Mouse (Mus musculus): ENCODE data around the gene Snf8. TPM values are rescaled to one million over a fixed set of nuclear protein-coding genes. Genes with fewer than 3 reads are reported as not detected.

Snf8 gene
- total RNA-seq (2021): 100 to 1,000 TPM; 104 to 106 TPM
- long read RNA-seq, transcript Snf8-201 (8 exons, 1,004 nt): major isoform, 35 of 48 reads
- long read RNA-seq, partial matches to known transcripts: 8 of 48 reads
- long read RNA-seq, other reads (novel, unspliced or antisense): 1 of 48 reads

DNA sequence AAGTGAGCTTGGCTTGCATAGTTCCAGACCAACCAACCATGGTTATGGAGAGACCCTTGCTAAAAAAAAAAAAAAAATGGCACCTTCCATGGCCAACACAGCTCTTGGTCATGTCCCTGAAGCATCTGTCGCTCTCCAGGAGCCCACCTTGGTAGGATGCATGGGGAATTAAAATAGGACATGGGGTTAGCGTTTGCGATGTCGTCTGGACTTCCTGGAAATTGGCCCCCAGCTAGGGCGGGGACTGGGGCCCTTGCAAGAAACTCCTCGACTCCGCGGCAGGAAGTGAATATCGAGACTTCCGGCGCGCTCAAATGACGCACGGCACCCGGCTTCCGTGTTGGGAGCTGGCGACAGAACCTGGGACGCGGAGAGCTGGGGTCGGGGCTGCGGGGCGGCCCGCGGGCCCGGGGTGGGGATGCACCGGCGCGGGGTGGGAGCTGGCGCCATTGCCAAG is at the start of gene Snf8:
Snf8 (plus strand) TSS at position 290 of the 457 bp plus-strand sequence.
- peak; percentile 91 to 96 for DNase-seq (ENCODE audit: low spot score in 2 of 2)

DNA sequence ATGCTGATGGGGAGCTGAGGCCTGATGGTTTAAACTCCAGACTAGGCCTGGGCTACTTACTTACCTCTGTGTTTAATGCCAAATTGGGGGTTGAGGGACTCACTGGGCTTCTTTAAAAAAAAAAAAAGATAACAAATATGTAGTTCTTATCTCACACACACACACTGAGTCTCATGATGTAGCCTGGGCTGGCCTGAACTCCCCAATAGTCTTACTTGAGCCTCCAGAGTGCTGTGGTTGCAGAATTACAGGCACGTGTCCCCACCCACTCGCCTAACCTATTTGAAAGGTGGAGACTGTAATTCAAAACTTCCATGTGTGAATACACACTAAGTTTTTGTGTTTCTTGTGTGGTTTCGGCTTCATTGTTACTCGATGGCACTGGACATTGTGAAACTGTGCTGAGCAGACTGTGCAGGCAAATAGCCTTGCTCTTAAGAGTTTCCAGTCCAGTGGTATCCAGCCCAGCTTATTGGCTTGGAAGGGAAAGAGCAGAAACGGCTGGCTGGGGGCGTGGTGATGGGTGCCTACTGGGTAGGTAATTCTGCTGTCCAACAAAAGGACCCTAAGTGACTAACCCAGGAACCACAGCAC is 46.7 kb upstream of the Snf8 start:
- DNase-seq (ENCODE audit: low spot score in 2 of 2): no peak

DNA sequence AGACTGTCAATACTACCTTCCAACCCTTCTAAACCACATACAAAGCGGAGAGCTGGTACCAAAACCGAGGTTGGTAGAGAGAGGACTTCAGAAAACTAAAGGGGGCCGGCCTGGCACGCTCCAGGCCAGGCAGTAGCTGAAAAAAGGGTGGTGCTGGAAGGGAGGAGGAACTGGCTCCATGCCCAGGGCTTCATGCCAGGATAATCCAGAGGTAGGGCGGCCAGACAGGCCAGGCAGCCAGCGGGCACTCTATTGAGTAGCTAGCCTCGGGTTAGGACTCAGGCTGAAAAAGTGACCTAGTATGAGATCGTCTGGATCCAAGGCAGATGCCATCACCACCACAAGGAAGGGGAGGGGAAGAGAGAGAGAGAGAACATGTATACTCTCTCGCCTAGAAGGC is 46.2 kb upstream of the Snf8 start:
- DNase-seq (ENCODE audit: low spot score in 2 of 2): no peak

DNA sequence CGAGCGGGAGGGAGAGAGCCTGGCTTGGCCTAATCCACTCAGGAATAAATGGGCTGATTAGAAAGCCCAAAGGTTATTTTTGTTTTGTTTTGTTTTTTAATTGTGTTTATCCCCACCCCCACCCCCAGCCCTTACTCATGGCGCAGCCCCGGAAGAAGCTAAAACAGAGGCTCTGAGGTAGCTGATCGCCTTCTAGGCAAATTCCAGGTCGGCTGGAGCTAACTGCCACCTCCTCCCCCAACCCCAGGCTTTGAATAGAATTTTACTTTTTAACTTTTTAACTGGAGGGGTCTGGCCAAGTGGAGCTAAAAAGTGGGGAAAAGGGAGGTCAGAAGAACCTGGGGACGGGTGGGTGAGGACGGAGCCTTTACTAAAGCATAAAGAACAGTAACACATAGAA is 44.8 kb upstream of the Snf8 start:
- no peak for DNase-seq (ENCODE audit: low spot score in 2 of 2)

DNA sequence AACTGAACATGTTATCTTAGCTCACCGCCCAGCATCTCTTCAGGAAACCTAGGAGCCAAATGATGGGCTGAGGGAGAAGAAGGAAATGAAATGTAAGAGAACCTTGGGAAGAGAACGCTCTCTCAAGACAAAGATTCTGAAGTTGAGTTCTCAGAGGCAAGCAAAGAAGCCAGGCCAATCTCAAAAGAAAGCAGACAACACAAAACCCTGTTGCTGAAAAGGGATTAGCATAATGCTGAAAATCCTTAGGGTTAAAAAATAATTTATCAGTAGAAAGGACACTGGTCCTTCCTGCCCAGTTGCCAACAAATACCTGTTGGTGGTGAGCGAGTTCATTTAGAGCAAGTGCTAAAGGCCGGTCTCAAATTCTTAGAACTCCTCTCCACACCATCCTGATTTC is 44.3 kb upstream of the Snf8 start:
- no peak for DNase-seq (ENCODE audit: low spot score in 2 of 2)

DNA sequence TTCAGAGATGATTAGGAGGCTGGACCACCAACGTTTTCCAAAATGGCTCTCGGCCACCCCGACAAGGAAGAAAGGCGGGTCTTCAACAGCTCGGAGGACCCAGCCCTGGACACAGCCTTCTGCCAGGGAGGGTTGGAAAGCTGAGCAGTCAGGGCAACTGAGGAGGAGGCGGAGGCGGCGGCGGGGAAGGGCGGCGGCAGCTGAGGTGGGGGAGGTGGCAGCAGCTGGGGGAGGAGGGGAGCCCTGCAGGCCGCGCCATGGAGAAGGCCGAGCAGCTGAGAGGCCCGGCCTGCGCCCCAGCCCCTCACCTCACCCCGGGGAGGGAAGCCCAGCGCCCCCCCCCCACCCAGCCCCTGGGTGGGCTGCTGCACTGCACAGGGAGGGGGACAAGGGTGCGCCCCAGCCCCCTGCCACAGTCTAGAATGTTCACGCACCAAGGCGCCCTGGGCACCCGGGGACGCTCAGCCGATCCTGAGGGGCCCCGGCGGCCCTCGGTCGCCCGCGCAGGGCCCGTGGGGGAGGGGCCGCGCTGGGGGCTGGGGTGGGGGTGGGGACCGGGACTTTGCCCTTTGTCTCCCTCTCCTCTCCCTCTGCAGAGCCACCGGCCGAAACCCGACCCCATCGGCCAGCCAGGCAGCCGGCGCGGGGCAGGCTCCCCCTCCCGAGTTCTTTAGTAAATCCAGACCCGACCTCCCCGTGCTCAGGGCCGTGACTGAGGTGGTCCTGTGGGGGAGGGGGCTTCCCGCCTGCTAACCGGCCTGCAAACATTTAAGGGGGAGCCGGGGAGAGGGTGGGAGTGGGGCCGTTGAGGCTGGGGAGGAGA is 43.6 kb upstream of the Snf8 start:
- no peak for DNase-seq (ENCODE audit: low spot score in 2 of 2)

DNA sequence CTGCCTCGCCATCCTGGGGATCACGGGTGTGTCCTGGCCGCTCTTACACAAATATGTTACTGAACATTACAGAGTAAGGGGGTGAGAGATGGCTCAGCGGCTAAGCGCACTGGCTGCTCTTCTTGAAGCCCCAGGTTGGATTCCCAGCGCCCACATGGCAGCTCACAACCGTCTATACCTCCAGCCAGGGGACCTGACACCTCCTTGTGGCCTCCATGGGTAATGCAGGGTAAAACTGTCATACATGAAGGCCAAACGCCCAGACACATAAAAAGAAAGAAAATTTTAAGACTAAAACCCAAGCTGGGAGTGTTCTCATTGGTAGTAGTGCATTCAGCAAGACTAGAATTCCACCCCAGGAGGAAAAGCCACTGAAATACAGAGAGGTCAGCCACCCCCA is 40.5 kb upstream of the Snf8 start:
- no peak for DNase-seq (ENCODE audit: low spot score in 2 of 2)

DNA sequence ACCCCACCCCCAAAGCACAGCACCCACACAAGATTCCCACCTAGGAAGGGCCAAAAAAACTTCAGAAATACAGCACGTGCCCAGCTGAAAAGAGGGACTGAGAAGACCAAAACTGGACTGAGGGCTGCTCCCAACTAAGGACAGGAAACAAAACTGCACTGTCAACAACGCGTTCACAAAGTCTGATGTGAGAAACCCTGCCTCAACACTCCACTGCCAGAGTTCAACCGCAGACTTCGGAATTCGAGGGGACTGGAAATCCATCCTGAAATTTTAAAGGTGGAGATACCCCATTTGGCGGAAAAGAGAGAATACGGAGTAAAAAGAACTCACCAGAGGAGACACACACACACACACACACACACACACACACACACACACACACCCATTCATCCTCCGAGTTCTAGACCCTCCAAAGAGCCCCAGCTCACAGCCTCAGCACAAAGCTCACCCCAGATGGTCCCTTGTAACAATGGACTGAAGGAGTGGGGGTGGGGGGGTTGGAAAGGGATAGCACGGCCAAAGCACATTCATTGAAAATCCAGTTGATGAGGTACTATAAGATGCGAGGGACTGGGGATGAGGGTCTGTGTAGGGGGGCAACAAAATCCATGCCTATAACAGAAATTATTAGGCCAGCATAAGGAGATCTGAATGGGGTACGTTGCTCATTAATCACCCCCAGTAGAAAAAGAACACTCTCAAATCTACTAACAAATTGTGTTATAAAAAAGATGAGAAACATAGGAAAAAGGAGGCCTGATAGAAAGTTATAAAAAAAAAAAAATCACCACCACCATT is 31.4 kb upstream of the Snf8 start:
- no peak for DNase-seq (ENCODE audit: low spot score in 2 of 2)

DNA sequence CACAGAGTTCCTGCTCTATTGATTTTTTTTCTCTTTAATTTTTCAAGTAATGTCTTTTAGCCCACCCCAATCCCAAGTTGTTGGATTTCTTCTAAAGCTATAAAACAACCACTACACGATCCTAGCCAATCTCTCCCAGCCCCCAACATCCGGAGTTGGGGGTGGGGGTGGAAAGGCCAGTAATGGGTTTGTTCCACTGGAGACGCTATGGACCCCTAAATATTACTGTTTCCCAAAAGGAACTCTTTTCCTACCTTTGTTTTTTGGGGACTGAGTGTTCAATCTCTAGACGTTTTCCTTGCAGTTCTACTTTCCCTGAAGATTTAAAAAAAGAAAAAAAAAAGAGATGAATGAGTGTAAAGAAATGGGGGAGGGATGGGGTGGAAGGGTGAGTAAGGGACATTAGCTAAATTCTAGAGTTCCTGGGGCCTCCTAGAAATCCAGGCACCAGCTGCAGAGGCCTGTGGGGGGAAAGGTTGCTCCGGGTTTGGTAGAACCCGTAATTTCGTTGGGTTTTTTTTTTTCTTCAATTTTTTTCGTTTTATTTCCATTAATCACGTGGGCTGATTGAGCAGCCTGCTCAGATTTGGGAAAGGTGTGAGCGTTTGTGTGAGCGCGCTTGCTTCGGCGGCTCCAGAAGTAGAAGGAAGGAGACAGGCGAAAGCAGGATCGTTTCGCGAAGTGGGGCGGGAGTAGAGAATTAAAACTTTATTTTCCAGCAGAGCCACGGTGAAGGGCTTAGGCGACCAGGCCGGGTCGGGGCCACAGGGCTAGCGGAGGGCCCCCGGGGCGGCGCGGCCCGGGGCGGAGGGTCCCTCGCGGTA is 30.5 kb upstream of the Snf8 start:
- no peak for DNase-seq (ENCODE audit: low spot score in 2 of 2)

DNA sequence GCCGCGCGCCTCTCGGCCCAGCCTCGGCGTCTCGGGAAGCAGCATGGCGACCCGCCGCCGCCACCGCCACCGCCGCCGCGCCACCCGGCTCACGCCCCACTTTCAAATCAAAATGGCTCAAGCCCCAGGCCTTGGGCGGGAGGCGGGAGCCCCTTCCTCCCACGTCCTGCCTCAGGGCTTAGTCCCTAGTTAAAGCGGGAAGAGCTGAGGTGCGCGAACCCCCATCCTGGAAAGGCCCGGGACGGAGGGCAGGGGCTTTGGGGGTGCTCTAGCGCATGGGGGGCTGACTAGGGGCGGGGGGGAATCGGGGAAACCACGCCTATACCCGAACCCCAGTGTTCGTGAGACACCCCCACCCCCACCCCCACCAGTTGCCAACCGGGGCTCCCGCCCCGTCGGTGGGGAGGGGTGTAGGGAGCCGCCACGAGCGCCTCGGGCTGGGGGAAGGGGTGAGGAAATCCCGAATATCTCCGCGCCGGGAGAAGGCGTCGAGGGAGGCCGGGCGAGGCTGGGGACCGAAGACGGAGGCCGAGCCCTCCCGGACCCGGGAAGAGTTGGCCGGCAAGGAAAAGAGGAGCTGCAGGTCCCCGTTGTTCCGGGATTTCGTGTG is 29.8 kb upstream of the Snf8 start:
- no peak for DNase-seq (ENCODE audit: low spot score in 2 of 2)

DNA sequence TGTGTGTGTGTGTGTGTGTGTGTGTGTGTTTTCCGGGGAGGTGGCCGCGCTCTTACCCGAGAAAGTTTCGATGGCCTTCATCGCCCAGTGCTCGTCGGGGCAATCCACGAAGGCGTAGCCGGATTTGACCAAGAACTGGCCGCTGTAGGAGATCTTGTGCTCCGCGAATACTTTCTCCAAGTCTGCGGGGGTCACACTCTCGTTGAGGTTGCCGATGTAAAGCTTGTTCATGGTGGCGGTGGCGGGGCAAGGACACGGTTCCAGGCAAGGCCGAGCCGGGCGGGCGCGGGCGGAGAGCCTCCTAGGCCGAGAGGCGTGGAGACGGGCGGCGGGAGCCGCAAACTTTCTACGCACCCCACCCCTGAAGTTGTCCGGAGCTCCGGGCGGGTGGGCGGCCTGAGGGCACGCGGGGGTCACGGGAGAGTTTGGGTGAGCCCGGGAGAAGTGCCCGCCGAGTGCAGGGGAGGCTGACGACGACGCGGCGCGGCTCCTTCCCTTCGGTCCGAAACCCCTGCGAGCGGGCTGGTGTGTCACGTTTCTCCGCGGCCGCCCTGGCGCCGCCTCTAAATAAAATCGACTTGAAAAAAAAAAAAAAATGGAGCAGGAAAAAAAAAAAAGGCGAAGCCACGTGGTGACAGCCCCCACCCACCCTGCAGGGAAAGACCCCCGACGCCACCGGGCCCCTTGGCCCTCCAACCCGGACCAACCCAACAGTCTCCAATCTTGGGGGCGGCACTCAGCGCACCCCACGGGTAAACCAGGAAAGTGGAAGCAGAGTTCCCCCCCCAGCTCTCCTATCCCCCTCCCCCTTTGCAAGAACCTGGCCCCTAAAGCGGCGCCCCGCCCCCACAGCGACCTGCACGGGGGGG is 29.0 kb upstream of the Snf8 start, which contains the start of gene Igf2bp1:
Igf2bp1 (minus strand) TSS at position 538 of the 869 bp plus-strand sequence.
- no peak for DNase-seq (ENCODE audit: low spot score in 2 of 2)

DNA sequence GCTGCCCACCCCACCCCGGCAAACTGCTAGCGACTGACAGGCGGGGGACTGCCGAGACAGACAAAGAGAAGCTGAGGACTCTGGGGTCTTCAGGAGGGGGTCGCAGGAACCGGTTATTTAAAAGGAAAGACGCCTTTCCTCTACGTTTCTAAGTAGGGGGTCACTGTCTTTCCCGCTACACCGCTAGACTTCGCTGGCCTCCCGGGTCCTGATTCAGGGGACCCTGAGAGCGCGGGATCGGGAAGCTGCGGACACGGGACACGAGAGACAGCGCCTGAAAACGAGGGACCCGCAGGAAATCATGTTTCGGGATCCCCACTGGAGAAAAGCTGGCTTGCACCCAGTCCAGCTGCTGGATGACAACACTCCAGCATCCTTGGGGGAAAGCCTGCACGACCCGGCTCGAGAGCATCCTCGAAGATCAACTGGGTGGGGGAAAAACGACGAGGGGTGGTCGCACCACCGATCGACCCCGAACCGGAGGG is 28.3 kb upstream of the Snf8 start:
- no peak for DNase-seq (ENCODE audit: low spot score in 2 of 2)

DNA sequence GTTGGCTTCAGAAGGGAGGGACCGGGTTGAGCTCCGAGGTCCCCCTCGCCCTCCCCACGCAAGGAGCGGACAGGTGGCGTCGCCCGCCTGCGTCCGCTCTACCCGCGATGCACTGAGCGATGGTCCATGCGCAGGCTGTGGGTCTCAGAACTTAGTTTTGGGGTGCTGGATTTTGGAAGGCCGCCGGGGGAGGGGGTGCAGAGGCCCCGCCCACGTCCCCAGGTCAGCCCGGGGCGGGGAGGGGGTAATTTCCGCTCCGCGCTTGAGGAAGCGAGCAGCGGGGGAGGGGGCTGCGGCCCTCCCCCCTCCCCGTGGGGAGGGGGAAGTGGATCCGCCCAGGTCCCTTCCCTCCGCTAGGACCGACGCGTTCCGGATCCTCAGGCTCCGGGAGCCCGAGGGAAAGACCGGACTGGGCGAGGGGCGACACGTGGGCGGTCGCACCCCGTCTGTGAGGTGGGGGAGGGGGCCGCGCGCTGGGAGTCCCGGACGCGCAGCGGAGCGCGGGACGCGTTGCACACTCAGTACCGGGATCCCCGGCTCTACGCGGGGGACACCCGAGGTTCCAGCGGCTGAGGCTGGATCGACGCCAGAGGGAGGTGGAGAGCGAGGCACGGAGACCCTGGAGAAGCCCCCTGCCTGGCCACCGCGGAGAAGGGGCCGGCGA is 27.7 kb upstream of the Snf8 start:
- no peak for DNase-seq (ENCODE audit: low spot score in 2 of 2)

DNA sequence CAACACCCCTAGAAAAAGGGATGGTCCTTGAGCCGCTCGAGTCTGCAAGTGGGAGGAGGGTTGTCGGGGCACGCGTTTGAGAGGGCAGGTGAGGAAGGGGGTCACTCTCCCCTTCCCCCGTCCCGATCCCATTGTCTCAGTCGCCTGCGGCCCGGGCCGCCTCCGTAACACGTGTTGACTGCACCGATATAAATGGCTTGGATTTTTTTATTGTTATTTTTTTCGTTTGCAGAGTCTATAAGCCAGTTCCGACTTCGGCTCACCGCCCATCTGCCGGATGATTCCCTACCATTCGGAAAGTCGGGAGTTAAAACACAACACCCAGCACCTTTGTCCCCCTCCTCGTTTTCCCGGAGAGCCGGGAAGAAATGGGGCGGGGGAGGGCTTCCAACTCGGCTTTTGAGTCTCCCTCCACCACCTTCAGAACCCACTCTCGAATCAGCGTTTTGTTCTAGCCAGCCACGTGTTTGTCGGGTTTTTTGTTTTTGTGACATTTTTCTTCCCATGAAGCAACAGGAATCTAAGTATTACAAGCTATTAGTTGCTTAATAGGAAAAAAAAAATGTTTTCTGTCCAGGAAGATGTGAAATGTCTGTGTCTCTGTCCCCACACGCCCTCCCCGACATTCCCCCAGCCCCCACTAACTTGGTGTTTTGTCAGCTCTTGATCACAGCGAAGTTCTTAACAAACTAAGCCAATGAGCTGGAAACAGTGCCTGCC is 27.0 kb upstream of the Snf8 start:
- DNase-seq (ENCODE audit: low spot score in 2 of 2): no peak

DNA sequence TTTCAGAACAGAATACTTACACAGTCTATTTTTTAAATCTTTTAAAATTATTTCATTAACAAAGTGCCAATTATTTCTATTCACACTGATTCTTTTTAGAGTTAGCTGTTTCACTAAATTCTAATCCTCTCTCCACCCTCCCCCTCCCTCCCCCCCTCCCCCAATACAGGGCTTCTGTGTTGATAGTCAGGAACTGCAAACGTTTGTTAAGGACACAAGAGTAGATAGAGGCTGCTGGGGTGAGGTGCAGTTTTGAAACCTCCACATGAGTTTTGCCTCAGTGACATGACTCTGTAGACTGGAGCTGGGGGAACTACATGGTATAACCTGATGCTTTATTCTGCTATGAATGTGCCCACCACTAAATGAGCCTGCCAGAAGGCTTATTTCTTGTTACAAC is 25.9 kb upstream of the Snf8 start:
- no peak for DNase-seq (ENCODE audit: low spot score in 2 of 2)

DNA sequence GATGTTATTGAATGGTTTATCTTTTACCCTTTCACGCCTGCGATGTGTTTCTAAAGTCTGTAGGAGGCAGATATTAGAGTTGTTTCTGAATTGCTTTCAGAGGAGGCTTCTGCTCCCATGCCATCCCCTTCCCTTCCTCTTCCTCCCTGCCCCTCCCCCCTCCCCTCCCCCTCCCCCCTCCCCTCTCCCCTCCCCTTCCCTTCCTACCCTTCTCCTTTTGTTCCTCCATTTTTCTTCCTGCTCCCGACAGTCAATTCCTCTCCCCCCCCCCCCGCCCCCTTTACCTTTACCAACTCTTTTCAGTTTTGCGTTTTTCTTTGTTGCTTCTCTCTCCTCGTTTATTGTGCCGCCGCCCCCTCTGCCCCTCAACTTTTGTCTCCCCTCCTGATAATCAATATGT is 22.7 kb upstream of the Snf8 start:
- no peak for DNase-seq (ENCODE audit: low spot score in 2 of 2)

DNA sequence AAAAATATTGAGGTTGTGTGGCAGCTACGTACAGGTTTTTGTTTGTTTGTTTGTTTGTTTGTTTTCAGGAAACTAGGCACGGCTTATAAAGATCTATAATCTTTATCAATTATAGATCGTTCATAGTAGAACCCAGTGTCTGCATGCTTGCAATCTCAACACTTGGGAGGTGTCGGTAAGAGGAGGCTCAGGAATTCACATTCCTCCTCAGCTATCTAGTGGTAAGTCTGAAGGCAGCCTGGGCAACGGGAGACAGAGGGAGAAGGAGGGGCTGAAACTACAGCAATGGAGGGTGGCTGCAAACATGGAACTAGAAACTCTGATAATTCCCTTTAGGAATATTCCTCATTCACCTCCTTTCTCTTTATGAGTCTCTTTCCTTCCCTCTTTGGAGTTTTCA is 19.3 kb upstream of the Snf8 start:
- DNase-seq (ENCODE audit: low spot score in 2 of 2): no peak

DNA sequence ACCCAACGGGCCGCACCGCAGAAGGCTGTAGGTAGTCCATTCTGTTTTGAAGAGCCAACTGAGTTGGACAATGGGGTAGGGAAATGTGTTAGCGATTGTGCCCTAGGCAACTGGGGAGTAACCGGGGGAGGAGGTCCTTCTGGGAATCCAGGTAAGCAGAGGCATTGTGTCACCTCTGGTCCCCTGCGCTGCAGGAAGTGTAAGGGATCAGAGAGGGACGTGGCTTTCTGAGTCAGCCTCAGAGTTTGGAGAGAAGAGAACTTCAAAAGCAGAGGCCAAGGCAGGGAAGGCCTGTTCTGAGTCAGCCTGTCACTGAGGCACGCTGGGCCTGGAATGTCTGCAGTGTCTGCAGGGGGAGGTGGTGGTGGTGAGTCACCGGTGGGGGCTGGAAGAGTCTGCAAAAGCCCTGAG is 16.7 kb upstream of the Snf8 start:
- DNase-seq (ENCODE audit: low spot score in 2 of 2): no peak
